Mouse (Mus musculus) hematopoietic stem cell, adult 5-6 weeks (primary cell): ENCODE measurements around the gene Ctxn1. TPM values are rescaled to one million over a fixed set of nuclear protein-coding genes. Genes with fewer than 3 reads are reported as not detected.

Source experiments
- ATAC-seq, 2 experiments: fragments of 125-278 bp in 1 of 2; replicated peaks in 1 of 2; 2 replicates each; pipeline ENCODE4 v1.8.0; 2016 to 2017; ENCODE audit warnings: inconsistent platforms in 2 of 2, mild to moderate bottlenecking in 2 of 2, moderate number of reproducible peaks in 2 of 2, low read depth in 1 of 2, moderate TSS enrichment in 1 of 2; ENCODE audit not compliant: low FRiP score in 2 of 2, poor library complexity in 2 of 2, severe bottlenecking in 2 of 2, insufficient read depth in 1 of 2, low TSS enrichment in 1 of 2
- total RNA-seq: library from RNA; stranded (forward); fragments of 172-1452, 232-1000 nt; gene quantifications from 2 replicates; pipeline ENCODE4 v1.2.3, GENCODE M21; 2017

Ctxn1 gene
- total RNA-seq, 1 experiment from 2014 or later = 4.7 TPM

DNA sequence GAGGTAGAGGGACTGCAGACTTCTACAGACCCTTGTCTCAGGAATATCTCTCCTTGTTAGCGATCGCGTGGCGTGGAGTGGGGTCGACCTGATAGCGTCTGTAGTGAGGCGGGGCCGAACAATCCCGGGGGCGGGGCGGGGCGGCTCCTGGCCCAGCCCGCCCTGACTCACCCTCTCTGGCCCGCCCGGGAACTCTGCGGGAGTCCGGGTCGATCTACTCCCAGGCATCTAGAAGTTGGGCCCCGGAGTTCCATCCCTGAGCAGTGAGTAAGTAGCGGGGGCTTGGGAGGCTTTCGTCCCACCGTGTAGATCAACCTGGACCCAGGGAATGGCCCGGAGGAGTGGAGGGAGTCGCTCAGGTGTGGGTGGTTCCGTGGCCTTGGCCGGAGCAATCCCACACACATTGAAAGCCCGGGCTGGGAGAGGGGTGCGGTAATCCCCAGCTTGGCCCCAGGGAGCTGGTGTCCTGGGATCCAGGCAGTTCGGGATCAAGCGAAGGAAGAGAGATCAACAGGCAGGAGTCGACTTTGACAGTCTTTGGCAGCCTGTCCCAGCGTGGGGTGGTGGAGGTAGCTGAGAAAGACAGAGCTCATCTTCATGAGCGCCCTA, 32.2 kb downstream of the Ctxn1 start, which contains the start of gene Lrrc8e:
Lrrc8e (plus strand) TSS at position 89 of the 609 bp plus-strand sequence.
- ATAC-seq = peak; percentile 40 to 59; a peak in 3 of 4 replicates

DNA sequence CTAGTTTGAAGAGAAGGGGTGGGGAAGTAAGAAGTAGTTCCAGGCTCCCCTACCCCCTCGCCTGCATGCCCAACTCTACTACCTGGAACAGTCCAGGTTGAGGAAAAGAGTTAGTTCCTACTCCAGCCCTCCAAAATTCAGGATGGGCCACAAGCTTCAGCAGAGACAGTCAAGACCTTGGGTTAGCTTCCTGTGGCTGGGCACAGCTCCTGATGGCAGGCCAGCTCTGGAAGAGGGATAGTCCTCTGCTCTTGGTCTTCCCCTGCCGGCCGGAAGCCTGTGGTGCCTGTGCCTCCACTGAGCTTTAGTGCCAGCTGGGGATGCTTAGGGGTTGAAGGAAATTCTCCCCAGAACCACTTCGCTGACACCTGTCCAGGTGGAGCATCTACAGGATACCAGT, 32.8 kb downstream of the Ctxn1 start:
- ATAC-seq = peak; percentile 27 to 42; a peak in 1 of 4 replicates

DNA sequence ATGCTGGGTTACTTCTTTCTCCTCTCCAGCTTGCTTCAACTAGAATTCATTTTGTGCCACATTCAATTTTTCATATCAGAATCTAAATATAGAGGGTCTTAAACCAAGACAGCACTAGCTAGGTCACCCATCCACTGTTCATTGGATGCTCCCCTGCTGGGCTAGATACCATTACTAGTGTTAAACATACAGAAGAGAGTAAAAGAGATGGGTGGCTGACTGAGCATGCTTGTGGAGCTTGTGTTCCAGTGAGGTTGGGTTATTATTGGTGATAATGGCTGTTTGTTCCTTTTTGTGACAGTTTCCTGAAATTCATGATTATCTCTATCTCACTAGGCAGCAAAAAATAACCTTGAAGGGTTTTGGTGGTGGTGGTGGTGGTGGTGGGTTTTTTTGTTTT, 37.0 kb downstream of the Ctxn1 start:
- ATAC-seq = no peak

DNA sequence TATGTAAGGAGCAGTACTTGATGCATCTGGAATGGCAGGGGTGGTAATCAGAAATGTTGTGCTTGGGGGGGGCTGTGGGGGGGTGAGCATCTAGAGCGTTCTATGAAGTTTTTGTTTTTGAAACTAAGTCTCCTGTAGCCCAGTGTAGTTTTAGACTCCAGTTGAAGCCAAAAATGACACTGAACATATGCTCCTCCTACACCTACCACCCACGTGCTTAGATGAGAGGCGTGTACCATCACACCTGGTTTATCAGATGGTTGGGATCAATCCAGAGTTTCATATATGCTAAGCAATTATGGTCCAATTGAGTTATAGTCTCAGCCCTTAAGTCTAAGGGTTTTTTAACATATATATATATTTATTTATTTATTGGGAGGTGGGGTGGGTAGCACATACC, 39.5 kb downstream of the Ctxn1 start:
- no peak for ATAC-seq

DNA sequence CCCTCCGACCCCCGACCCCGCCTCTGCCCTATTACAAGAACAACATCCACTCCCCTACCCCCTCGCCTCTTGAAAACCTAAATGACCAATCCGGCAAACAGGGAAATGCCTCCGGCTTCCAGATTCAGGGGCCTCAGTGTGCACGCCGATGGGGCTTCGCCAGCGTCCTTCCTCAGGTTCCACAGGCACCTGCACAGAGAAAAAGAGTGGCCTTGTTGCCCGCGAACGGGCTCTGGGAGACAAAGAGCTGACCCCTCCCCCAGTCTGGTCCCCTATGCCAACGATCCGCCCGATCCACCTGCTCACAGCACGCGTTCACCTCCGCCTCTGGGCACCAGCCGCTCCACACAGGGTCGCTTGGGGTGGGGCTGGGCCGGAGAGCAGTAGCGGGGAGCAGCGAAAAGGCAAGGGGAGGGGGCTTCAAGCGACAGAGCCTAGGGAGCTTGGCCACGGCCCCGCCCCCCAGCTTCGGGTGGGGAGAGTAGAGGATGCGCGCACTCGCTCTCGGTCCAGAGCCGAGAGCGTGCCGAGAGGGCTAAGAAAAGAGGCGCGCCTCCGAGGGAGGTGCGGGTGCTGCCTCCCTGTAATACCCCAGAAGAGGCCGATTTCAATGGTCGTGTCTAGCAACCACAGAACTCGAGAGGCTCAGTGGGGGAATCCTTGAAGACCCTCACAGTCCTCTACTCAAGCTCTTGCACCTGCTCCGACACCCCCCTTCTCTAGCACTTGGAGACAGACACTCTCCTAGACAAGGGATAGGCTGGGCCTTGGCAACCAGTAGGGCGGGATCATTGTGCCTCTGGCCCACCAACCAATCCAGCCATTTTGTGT, 42.1 kb downstream of the Ctxn1 start, which contains the start of gene Prr36:
Prr36 (minus strand) TSS at position 669 of the 831 bp plus-strand sequence.
- ATAC-seq = no peak

DNA sequence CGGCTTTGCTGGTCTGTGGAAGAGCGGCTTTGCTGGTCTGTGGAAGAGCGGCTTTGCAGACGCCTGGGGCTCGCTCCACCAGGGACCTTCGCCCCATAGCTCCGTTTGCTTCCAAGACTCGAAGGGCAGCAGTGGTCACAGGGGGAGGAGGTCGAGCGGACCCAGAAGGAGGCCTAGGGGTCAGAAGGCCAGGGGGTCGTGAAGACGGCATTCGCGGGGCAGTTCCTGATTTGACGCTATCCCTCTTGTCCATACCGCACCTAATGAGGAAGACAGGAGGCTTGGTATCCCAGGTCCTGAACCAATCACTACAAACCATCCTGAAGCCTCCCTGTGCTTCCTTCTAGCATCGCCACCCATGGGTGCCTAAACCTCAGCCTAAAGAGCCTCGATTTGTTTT, 42.8 kb downstream of the Ctxn1 start:
- no peak for ATAC-seq

DNA sequence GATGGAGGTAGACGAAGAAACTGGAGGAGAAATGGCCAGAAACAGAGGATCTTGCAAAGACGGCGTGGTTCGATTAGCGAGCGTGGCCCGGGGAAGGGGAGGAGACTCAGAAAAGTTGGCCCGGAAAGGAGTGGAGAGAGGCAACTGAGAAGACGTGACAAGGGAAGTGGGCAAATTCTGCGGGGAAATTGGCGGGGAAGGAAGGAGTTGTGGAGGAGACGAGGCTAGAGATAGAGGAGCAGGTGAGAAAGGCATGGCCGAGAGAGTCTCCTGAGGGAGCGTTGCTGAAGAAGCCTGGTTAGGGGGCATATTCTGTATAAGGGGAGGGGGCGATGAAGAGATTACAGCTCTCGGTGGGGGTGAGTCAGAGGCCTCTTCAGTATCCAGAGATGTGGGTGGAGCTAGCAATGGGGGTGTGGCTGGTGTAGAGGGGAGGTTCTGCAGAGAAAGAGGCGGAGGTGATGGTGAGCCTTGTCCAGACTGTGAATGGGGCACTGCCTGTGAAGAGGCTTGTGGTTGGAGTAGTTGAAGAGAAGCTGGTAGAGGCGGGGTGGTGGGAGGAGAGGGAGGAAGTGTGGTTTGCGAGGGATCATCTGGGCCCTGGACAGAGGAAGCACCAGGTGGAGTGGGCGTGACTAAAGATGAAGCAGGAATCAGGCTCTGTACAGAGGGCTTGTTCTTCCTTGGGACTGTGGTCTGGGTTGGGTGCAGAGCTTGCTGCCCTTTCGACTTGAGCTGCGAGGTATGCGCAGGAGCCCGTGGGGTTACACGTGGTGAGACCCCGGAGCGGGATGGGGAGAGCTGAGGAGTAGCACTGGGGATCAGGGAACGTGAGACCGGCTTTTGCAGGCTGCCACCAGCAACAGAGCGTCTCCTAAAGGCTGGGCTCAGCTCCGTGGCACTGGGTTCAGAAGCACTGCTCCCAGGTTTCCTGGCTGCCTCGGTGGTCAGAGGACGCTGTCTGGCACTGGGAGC, 44.8 kb downstream of the Ctxn1 start:
- peak; percentile 76 to 81 for ATAC-seq

DNA sequence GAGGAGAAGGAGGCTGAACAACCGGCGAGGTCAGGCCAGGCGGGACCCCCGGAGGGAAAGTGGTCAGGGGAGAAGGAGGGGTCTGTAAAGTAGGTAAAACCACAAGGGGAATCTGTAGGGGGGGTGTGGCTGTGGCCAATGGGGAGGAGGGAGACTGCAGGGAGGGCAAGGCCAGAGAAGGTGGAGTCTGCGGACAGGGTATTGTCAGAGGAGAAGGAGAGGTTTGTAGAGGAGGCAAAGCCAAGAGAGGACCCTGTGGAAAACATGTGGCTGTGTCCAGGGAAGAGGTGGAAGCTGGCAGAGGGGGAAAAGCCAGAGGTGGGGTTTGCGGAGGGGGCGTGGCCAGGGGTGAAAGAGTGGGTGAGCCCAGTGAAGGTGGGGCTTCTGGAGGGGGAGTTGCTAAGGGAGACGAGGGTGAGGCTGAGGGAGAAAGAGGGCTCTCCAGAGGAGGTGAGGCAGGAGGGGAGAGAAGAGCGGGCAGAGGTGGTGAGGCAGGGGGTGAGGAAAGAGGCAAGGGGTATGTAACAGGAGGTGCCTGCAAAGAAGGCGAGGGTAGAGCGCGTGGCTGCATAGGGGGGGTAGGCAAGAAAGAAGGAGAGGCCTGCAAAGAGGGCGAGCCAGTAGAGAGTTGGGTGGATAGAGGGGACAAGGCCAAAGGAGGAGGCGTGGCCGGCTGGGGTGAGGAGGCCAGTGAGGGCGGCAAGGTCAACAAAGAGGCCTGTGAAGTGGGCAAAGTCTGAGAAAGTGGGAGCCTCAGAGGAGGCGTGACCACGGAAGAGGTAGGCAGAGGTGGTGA, 45.7 kb downstream of the Ctxn1 start:
- ATAC-seq = peak; percentile 40 to 52

DNA sequence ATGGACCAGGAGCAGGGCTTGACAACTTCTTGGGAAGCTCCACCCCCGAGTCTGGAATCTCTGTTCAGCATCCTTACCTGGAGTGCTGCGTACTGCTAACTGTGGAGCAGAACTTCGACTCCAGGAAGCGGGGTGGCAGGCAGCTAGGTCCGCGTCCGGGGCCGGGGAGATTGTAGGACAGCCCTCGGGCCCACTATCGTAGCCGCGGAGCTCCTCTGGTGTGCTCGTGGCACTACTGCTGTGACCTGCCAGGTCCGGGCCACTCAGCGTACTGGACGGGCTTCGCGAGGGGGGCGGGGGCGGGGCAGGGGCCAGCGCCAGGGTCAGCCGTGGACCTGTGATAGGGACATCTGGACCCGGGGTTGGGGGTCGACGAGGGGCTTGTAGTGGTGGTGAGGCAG, 46.3 kb downstream of the Ctxn1 start:
- ATAC-seq = 0 out of 4 replicates have a peak, but pooled peaks of 1 of the 2 experiments have one; percentile 4

DNA sequence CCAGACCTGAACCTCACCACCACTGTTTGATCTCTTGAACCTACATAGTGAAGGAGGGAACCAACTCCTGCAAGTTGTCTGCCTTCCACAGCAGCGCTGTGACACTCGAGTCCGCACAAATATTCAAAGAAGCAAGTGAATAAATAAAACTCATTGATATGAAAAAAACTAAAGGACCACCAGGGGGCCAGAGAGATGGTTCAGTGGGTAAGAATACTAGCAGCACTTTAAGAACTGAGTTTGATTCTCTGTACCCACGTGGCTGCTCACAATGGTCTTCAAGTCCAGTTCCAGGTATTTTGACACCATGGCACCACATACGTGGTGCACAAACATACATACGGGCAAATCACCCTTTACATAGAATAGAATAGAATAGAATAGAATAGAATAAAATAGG, 48.0 kb downstream of the Ctxn1 start:
- no peak for ATAC-seq

Other genes with a start within 250 kb of the Ctxn1 start
- 0.19 TPM in 1 of 2 replicates, not detected in the other for gene Cd209f, start 153.4 kb downstream of the Ctxn1 start, total RNA-seq
- 1.1 TPM in 1 of 2 replicates, not detected in the other for gene Cd209g, start 125.2 kb downstream of the Ctxn1 start, total RNA-seq
- 9.3 and 14.3 TPM in 2 replicates for gene Evi5l, start 92.7 kb downstream of the Ctxn1 start, total RNA-seq
- 0.30 and 0.63 TPM in 2 replicates for gene Prr36, start 41.8 kb downstream of the Ctxn1 start, total RNA-seq
- gene Lrrc8e, start 32.4 kb downstream of the Ctxn1 start, total RNA-seq = not detected in 2 replicates
- 35.7 and 51.6 TPM in 2 replicates for gene Map2k7, start 20.5 kb downstream of the Ctxn1 start, total RNA-seq
- gene Gm49320, start 20.4 kb downstream of the Ctxn1 start, total RNA-seq = 1.3 TPM in 1 of 2 replicates, not detected in the other
- 1.6 and 6.0 TPM in 2 replicates for gene Tgfbr3l, start 11.1 kb downstream of the Ctxn1 start, total RNA-seq
- 12.8 and 13.9 TPM in 2 replicates for gene Snapc2, start 6.2 kb downstream of the Ctxn1 start, total RNA-seq
- gene Timm44, start 16.6 kb upstream of the Ctxn1 start, total RNA-seq = 126 and 143 TPM in 2 replicates
- 9.6 and 13.9 TPM in 2 replicates for gene Ccl25, start 65.9 kb upstream of the Ctxn1 start, total RNA-seq
- gene Elavl1, start 66.1 kb upstream of the Ctxn1 start, total RNA-seq = 67.0 and 88.5 TPM in 2 replicates
- 13.3 and 18.8 TPM in 2 replicates for gene Cers4, start 233.8 kb upstream of the Ctxn1 start, total RNA-seq